Comparison of ENCODE assay signal across 9 mouse cellular contexts in genomic region chr16:28838016-28838415, GRCm38 (mm10).
DNase-seq lines count a peak whose midpoint lies in the region; ATAC-seq and TF ChIP-seq lines count a peak whose summit lies in the region.
"Had no signal": no experiment of that assay in that cellular context is flagged by ENCODE, and none has a peak within 500 bp of the region (broad histone marks: within the 10 kb centered on the region; RNA-seq: fewer than 3 reads in every experiment).

No protein-coding gene starts in this region.

- no peak for ATAC-seq in limb, embryonic 11.5 days (ENCODE audit: insufficient number of reproducible peaks, low FRiP score, low TSS enrichment, low read depth)
- ATAC-seq in monocyte, adult 5-6 weeks (replicated peaks; ENCODE audit: insufficient number of reproducible peaks, low FRiP score, low TSS enrichment, poor library complexity, severe bottlenecking): no peak

- H3K27me3 ChIP-seq in limb, embryonic 11.5 days (ENCODE audit: control insufficient read depth, insufficient read depth, low read length): no peaks in the 10 kb centered on the region
- H3K27me3 ChIP-seq: embryonic facial prominence, embryonic 12.5 days had no signal

- TF ChIP-seq CTCF in cortical plate, adult 2 months (IDR thresholded peaks at IDR 0.05; ENCODE audit: extremely low read depth, insufficient read depth, low read length): peak; percentile 96

- H3K4me2 ChIP-seq in limb, embryonic 11.5 days (ENCODE audit: low read depth, severe bottlenecking): no peak overlapping the region
- H3K4me2 ChIP-seq: embryonic facial prominence, embryonic 12.5 days had no signal

- no peak overlapping the region for H3K9ac ChIP-seq in limb, embryonic 11.5 days (ENCODE audit: low read length)
- H3K9ac ChIP-seq: embryonic facial prominence, embryonic 12.5 days had no signal

- H3K4me3 ChIP-seq in cortical plate, adult 2 months (ENCODE audit: insufficient read depth, low read length): no peak overlapping the region
- no peak overlapping the region for H3K4me3 ChIP-seq in limb, embryonic 11.5 days (ENCODE audit: low read depth, low read length)
- H3K4me3 ChIP-seq: embryonic facial prominence, embryonic 12.5 days had no signal

- TF ChIP-seq POLR2A in cortical plate, adult 2 months (IDR thresholded peaks at IDR 0.05; ENCODE audit: extremely low read depth, insufficient read depth, low read length): no peak

- no peaks in the 10 kb centered on the region for H3K36me3 ChIP-seq in limb, embryonic 11.5 days (ENCODE audit: control insufficient read depth, insufficient read depth, low read length)
- H3K36me3 ChIP-seq: embryonic facial prominence, embryonic 12.5 days had no signal

- no peaks in the 10 kb centered on the region for H3K9me3 ChIP-seq in limb, embryonic 11.5 days (ENCODE audit: control insufficient read depth, low read length)
- H3K9me3 ChIP-seq: embryonic facial prominence, embryonic 12.5 days had no signal

- H3K4me1 ChIP-seq in cortical plate, adult 2 months (ENCODE audit: control insufficient read depth, insufficient read depth, low read length): peaks cover 5% of the 10 kb centered on the region; the same call in 1 of the 2 replicates
- peaks cover 9% of the 10 kb centered on the region; the same call in 1 of the 2 replicates for H3K4me1 ChIP-seq in limb, embryonic 11.5 days (ENCODE audit: control insufficient read depth, insufficient read depth, low read length)

- no peak overlapping the region for H3K27ac ChIP-seq in cortical plate, adult 2 months (ENCODE audit: insufficient read depth, low read length)
- H3K27ac ChIP-seq in limb, embryonic 11.5 days (replicated peaks; ENCODE audit: low read depth, low read length): no peak overlapping the region
- H3K27ac ChIP-seq: embryonic facial prominence, embryonic 12.5 days had no signal

- DNase-seq in lung, adult 18-20 months: peak; percentile 33 to 37
- no peak for DNase-seq in lung, postnatal 25 days (ENCODE audit: low spot score)
- DNase-seq in adrenal gland, adult 18-20 months (ENCODE audit: low spot score in 2 of 2): peak; percentile 57 to 63
- DNase-seq in induced T-regulatory cell, adult 2 months (ENCODE audit: low read depth): peak; percentile 1
- peak; percentile 78 for DNase-seq in limb, embryonic 11.5 days (ENCODE audit: low spot score)
- DNase-seq in retina, embryonic 14.5 days (ENCODE audit: low spot score): peak; percentile 89

- WGBS in limb, embryonic 11.5 days: 18% methylated on average over 12 of the region's 12 CpGs
